9 mouse cellular contexts compared by ENCODE assay signal in genomic region chr4:34883366-34884029, GRCm38 (mm10). TPM values are rescaled to one million over a fixed set of nuclear protein-coding genes. Genes with fewer than 3 reads are reported as not detected.
DNase-seq lines count a peak whose midpoint lies in the region; ATAC-seq and TF ChIP-seq lines count a peak whose summit lies in the region.
"Had no signal": no experiment of that assay in that cellular context is flagged by ENCODE, and none has a peak within 500 bp of the region (broad histone marks: within the 10 kb centered on the region; RNA-seq: fewer than 3 reads in every experiment).

No protein-coding gene starts in this region.

- H3K79me2 ChIP-seq in macrophage (ENCODE audit: inconsistent target) = peaks cover 46% of the 10 kb centered on the region

- H3K9ac ChIP-seq in heart, embryonic 12.5 days = peak overlapping the region; percentile 98
- peak overlapping the region; percentile 99; the same call in 1 of the 2 replicates for H3K9ac ChIP-seq in heart, embryonic 15.5 days

- peaks cover 23% of the 10 kb centered on the region for H3K4me1 ChIP-seq in heart, embryonic 12.5 days (replicated peaks)
- peaks cover 55% of the 10 kb centered on the region for H3K4me1 ChIP-seq in G1E (ENCODE audit: insufficient read depth, low read depth, low read length)
- peaks cover 18% of the 10 kb centered on the region for H3K4me1 ChIP-seq in heart, embryonic 15.5 days (replicated peaks)

- H3K9me3 ChIP-seq in heart, embryonic 12.5 days (replicated peaks) = no peaks in the 10 kb centered on the region; the same call in 1 of the 2 replicates
- no peaks in the 10 kb centered on the region for H3K9me3 ChIP-seq in G1E (replicated peaks)
- H3K9me3 ChIP-seq in heart, embryonic 15.5 days (replicated peaks) = no peaks in the 10 kb centered on the region

- peaks cover 5% of the 10 kb centered on the region; the same call in 1 of the 2 replicates for H3K36me3 ChIP-seq in heart, embryonic 12.5 days
- peaks cover 19% of the 10 kb centered on the region for H3K36me3 ChIP-seq in G1E (replicated peaks)
- no peaks in the 10 kb centered on the region for H3K36me3 ChIP-seq in heart, embryonic 15.5 days
- H3K36me3 ChIP-seq in macrophage (ENCODE audit: inconsistent target) = no peaks in the 10 kb centered on the region

- peak overlapping the region; percentile 78 for H3K4me2 ChIP-seq in heart, embryonic 12.5 days
- peak overlapping the region; percentile 83 for H3K4me2 ChIP-seq in heart, embryonic 15.5 days

- no peaks in the 10 kb centered on the region for H3K27me3 ChIP-seq in heart, embryonic 12.5 days (replicated peaks)
- no peaks in the 10 kb centered on the region for H3K27me3 ChIP-seq in G1E (ENCODE audit: insufficient read depth, low read length)
- H3K27me3 ChIP-seq in heart, embryonic 15.5 days = peaks cover under 1% of the 10 kb centered on the region; the same call in 1 of the 2 replicates

- no peak for DNase-seq in heart, adult 9 months (ENCODE audit: low spot score in 2 of 2)
- no peak for DNase-seq in G1E (ENCODE audit: low spot score)
- DNase-seq in urinary bladder, postnatal 25 days (ENCODE audit: low spot score) = no peak
- DNase-seq in cerebellum, postnatal 25 days = no peak

- WGBS in heart, embryonic 12.5 days = 30% methylated on average over 16 of the region's 16 CpGs
- WGBS in heart, embryonic 15.5 days = 30% methylated on average over 16 of the region's 16 CpGs
- 47% methylated on average over 13 of the region's 16 CpGs for WGBS in macrophage (ENCODE audit: missing documents)

- peak overlapping the region; percentile 99 for H3K27ac ChIP-seq in heart, embryonic 12.5 days (ENCODE audit: poor library complexity, severe bottlenecking)
- H3K27ac ChIP-seq in heart, embryonic 15.5 days = peak overlapping the region; percentile 99
- H3K27ac ChIP-seq in macrophage = peak overlapping the region; percentile 60

- TF ChIP-seq CTCF in G1E (IDR thresholded peaks at IDR 0.05; ENCODE audit: low read depth, low read length) = no peak

- H3K4me3 ChIP-seq in heart, embryonic 12.5 days = peak overlapping the region; percentile 83
- H3K4me3 ChIP-seq in G1E (ENCODE audit: low read depth, low read length) = peak overlapping the region; percentile 94
- peak overlapping the region; percentile 99 for H3K4me3 ChIP-seq in heart, embryonic 15.5 days
- H3K4me3 ChIP-seq in macrophage (ENCODE audit: inconsistent target) = peak overlapping the region; percentile 39

- no peak for ATAC-seq in heart, embryonic 12.5 days (ENCODE audit: insufficient number of reproducible peaks, low FRiP score)
- ATAC-seq in G1E (ENCODE audit: extremely low read depth, insufficient number of reproducible peaks, low FRiP score, poor library complexity, severe bottlenecking) = no peak
- no peak for ATAC-seq in heart, embryonic 15.5 days (replicated peaks; ENCODE audit: insufficient number of reproducible peaks, insufficient read depth, low FRiP score, low read depth)
- no peak for ATAC-seq in activated CD4-positive, CD25-positive, alpha-beta regulatory T cell, adult 4 months

RNA-seq across cellular contexts. Expression of gene Zfp292, which starts 0.7 kb away (rescaled TPM):
- polyA plus RNA-seq in heart, embryonic 12.5 days (2016; fragmentation: Nextera tagmentation; extraction: Ambion mirVana) = 18.6 and 19.8 TPM in 2 replicates
- total RNA-seq in G1E (2014; fragmentation: Nextera tagmentation) (101 and 102 TPM in 2 replicates), G1E (2017) (61.6 and 77.5 TPM in 2 replicates)
- polyA plus RNA-seq in G1E (2012) (1.4 and 1.8 TPM in 2 replicates), macrophage (2018) (5.9 to 8.3 TPM (median 7.2 TPM) in 3 replicates)
- 11.8 and 12.2 TPM in 2 replicates for polyA plus RNA-seq in heart, embryonic 15.5 days (2015; fragmentation: Nextera tagmentation; extraction: Ambion mirVana)
- 10 to 100 TPM in 23 of 26 experiments, 1 to 10 TPM in 3; 5.0 to 84.9 (median 55.1) TPM for total RNA-seq in macrophage (2018; cell fraction: chromatin; rRNA removed)
- 10 to 100 TPM in 18 of 26 experiments, 1 to 10 TPM in 8; 2.3 to 16.3 (median 12.0) TPM for total RNA-seq in macrophage (2018; cell fraction: cytosol; rRNA removed)
- total RNA-seq in macrophage (2018; cell fraction: nucleus; rRNA removed) = 10 to 100 TPM in 21 of 26 experiments, 1 to 10 TPM in 5; 7.3 to 49.5 (median 28.8) TPM
- polyA plus RNA-seq in activated CD4-positive, CD25-positive, alpha-beta regulatory T cell, adult 4 months (2017; shearing (Covaris generic)) = 10 to 100 TPM; 21.7 TPM

RNA-seq across cellular contexts. Expression of gene Cga, which starts 10.1 kb away (rescaled TPM):
- polyA plus RNA-seq in heart, embryonic 12.5 days (2016; fragmentation: Nextera tagmentation; extraction: Ambion mirVana) = not detected in 2 replicates
- total RNA-seq in G1E (2014; fragmentation: Nextera tagmentation) = not detected in 2 replicates
- total RNA-seq in G1E (2017) = not detected in 2 replicates
- polyA plus RNA-seq in G1E (2012) = not detected in 2 replicates
- not detected in 2 replicates for polyA plus RNA-seq in heart, embryonic 15.5 days (2015; fragmentation: Nextera tagmentation; extraction: Ambion mirVana)
- not detected for total RNA-seq in macrophage (2018; cell fraction: chromatin; rRNA removed)
- not detected for total RNA-seq in macrophage (2018; cell fraction: cytosol; rRNA removed)
- not detected for total RNA-seq in macrophage (2018; cell fraction: nucleus; rRNA removed)
- not detected in 3 replicates for polyA plus RNA-seq in macrophage (2018)
- not detected for polyA plus RNA-seq in activated CD4-positive, CD25-positive, alpha-beta regulatory T cell, adult 4 months (2017; shearing (Covaris generic))
- total RNA-seq: layer of hippocampus, adult 18-20 months had no signal

Comparison
In these comparisons a context has a peak if more than half of its experiments do, and no peak if none do; other contexts are left out.
1. H3K4me3 ChIP-seq: peak in every context shown above with its lines; median percentile 99 in heart, embryonic 15.5 days; 94 in G1E; 83 in heart, embryonic 12.5 days; 39 in macrophage.